Mouse (Mus musculus) heart, postnatal 0 days (tissue): ENCODE results near the gene Hook1. TPM values are rescaled to one million over a fixed set of nuclear protein-coding genes. Genes with fewer than 3 reads are reported as not detected.

Experiments
- ATAC-seq: fragments of 200-750 bp; cut with Nextera tagmentation; 2 replicates; pipeline ENCODE4 v1.8.0; 2017; ENCODE audit warnings: low read depth, moderate number of reproducible peaks, moderate library complexity; ENCODE audit not compliant: insufficient read depth
- DNase-seq: peaks from one replicate; pipeline ENCODE4 v3.0.0-alpha.2; 2016; ENCODE audit warnings: low spot score
- H3K27ac ChIP-seq: fragments of 300-500 bp; sonication (generic); 2 replicates; pipeline ENCODE4 v1.5.1; 2014; ENCODE audit warnings: low read depth, mild to moderate bottlenecking
- H3K27me3 ChIP-seq: fragments of 300-500 bp; sonication (generic); 2 replicates; pipeline ENCODE4 v1.6.1; 2014; ENCODE audit warnings: low read length, mixed read lengths; ENCODE audit not compliant: control insufficient read depth, insufficient read depth
- H3K36me3 ChIP-seq: fragments of 300-500 bp; sonication (generic); replicated peaks from 2 replicates; pipeline ENCODE4 v1.6.1; 2014; ENCODE audit warnings: low read length, mixed read lengths; ENCODE audit not compliant: control insufficient read depth, insufficient read depth
- H3K4me1 ChIP-seq: fragments of 300-500 bp; sonication (generic); 2 replicates; pipeline ENCODE4 v1.6.1; 2014; ENCODE audit warnings: antibody characterized with exemption; ENCODE audit not compliant: control insufficient read depth, insufficient read depth
- H3K4me2 ChIP-seq: fragments of 300-500 bp; sonication (generic); 2 replicates; pipeline ENCODE4 v1.6.1; 2014; ENCODE audit warnings: low read depth, mild to moderate bottlenecking, low read length, moderate library complexity
- H3K4me3 ChIP-seq: fragments of 300-500 bp; sonication (generic); 2 replicates; pipeline ENCODE4 v1.5.1; 2014; ENCODE audit warnings: low read depth, low read length
- H3K9ac ChIP-seq: fragments of 300-500 bp; sonication (generic); replicated peaks from 2 replicates; pipeline ENCODE4 v1.6.1; 2014; ENCODE audit warnings: low read depth, low read length, mixed read lengths
- H3K9me3 ChIP-seq: fragments of 300-500 bp; sonication (generic); replicated peaks from 2 replicates; pipeline ENCODE4 v1.6.1; 2016; ENCODE audit warnings: low read length; ENCODE audit not compliant: control insufficient read depth
- CTCF ChIP-seq: IDR thresholded peaks from 2 replicates; pipeline ENCODE4 v1.5.1; 2016; ENCODE audit warnings: antibody characterized with exemption, control low read depth, low read depth
- EP300 ChIP-seq: IDR thresholded peaks from 2 replicates; pipeline ENCODE4 v1.6.1; 2016; ENCODE audit warnings: antibody characterized with exemption, low read depth
- WGBS: fragments of 180-500 bp; shearing (Covaris S2); extraction: QIAGEN DNeasy Blood & Tissue Kit; methylation state at CpG from one replicate; pipeline ENCODE4 v1.1.7; 2014; 5-methylcytosine and 5-hydroxymethylcytosine counted together
- polyA plus RNA-seq: library from polyadenylated mRNA; unstranded; fragments of >200 nt; fragmentation: Nextera tagmentation; extraction: Ambion mirVana; gene quantifications from 2 replicates; pipeline ENCODE4 v1.2.1, GENCODE M21; 2015
- total RNA-seq: library from RNA; depleted of rRNA; stranded (reverse); fragments of >200 nt; gene quantifications from 2 replicates; pipeline ENCODE4 v1.2.3, GENCODE M21; 2014; ENCODE audit warnings: low replicate concordance; rRNA removed

The Hook1 gene
- total and polyA plus RNA-seq, 2 experiments from 2014 or later, result 2.0 to 3.7 TPM

DNA sequence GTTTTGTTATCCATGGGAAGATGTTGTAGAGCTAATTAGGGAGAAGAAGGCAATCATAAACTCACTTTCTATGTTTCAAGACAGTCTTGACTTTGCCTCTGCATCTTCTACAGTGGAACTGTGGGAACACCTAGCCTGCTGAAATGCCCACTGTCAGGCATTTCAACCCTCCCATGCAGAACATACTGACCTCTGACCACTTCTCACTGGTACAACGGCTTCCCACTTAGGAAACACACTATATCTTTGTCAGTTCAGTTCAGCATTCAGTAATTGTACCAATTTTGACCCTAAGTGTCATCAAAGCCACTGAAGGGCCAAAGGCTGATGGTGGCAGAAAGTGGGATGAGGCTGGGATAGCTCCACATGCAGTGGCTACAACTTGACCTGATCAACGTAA is 95.0 kb downstream of the Hook1 start:
- H3K4me1 ChIP-seq, result no peaks in the 10 kb centered on the region
- no peak overlapping the region for H3K4me3 ChIP-seq
- H3K4me2 ChIP-seq, result no peak overlapping the region
- DNase-seq, result no peak
- 68% methylated on average over 2 of the region's 2 CpGs for WGBS
- no peaks in the 10 kb centered on the region for H3K27me3 ChIP-seq
- no peaks in the 10 kb centered on the region for H3K9me3 ChIP-seq
- no peak for ATAC-seq
- H3K27ac ChIP-seq, result no peak overlapping the region
- TF ChIP-seq CTCF (no peak), EP300 (no peak)
- no peaks in the 10 kb centered on the region for H3K36me3 ChIP-seq
- H3K9ac ChIP-seq, result no peak overlapping the region

Other genes starting within 250 kb of the Hook1 start
- not detected in 2 replicates for gene Cyp2j13, start 110.3 kb downstream of the Hook1 start, total RNA-seq
- gene Cyp2j13, start 110.3 kb downstream of the Hook1 start, polyA plus RNA-seq, result not detected in 2 replicates
- gene Cyp2j12, start 173.9 kb downstream of the Hook1 start, total RNA-seq, result not detected in 2 replicates
- gene Cyp2j12, start 173.9 kb downstream of the Hook1 start, polyA plus RNA-seq, result not detected in 2 replicates